Mouse (Mus musculus): ENCODE data around the gene Mthfr. TPM values are rescaled to one million over a fixed set of nuclear protein-coding genes. Genes with fewer than 3 reads are reported as not detected.
"Not testable (repeated sequence)": the region's sequence is repeated elsewhere in the genome, so short reads cannot be mapped to it uniquely, and the experiment has no call there.

Gene Mthfr
- polyA plus RNA-seq, 1 experiment from 2014 or later: 22.7 TPM

GRCm38 (mm10) chr4:148044113-148044512 is 5.2 kb downstream of the Mthfr start:
- Histone ChIP-seq H3K27me3 (ENCODE audit: control insufficient read depth, insufficient read depth, low read length) (no peaks in the 10 kb centered on the region), H3K9ac (ENCODE audit: low read length) (no peak overlapping the region), H3K27ac (ENCODE audit: low read depth, low read length) (no peak overlapping the region), H3K36me3 (ENCODE audit: control insufficient read depth, insufficient read depth, low read length) (peaks cover 12% of the 10 kb centered on the region), H3K9me3 (ENCODE audit: control insufficient read depth, low read length) (no peaks in the 10 kb centered on the region), H3K4me3 (ENCODE audit: low read depth, low read length) (no peak overlapping the region), H3K4me1 (ENCODE audit: control insufficient read depth, insufficient read depth, low read length) (peaks cover 14% of the 10 kb centered on the region), H3K4me2 (ENCODE audit: low read depth) (no peak overlapping the region)
- no peak for DNase-seq (ENCODE audit: low spot score)
- no peak for ATAC-seq (ENCODE audit: insufficient read depth, low FRiP score, low TSS enrichment)
- 95% methylated on average over 2 of the region's 2 CpGs for WGBS

GRCm38 (mm10) chr4:148046450-148047031 is 7.7 kb downstream of the Mthfr start:
- H3K36me3 ChIP-seq (ENCODE audit: control insufficient read depth, insufficient read depth, low read length): peaks cover 23% of the 10 kb centered on the region

GRCm38 (mm10) chr4:148050396-148050914 is 11.6 kb downstream of the Mthfr start:
- WGBS: 96% methylated on average over 3 of the region's 3 CpGs
- not testable (repeated sequence) for DNase-seq (ENCODE audit: low spot score); H3K27me3 ChIP-seq (ENCODE audit: control insufficient read depth, insufficient read depth, low read length); H3K4me2 ChIP-seq (ENCODE audit: low read depth); H3K9me3 ChIP-seq (ENCODE audit: control insufficient read depth, low read length); H3K9ac ChIP-seq (ENCODE audit: low read length); H3K27ac ChIP-seq (ENCODE audit: low read depth, low read length); H3K4me1 ChIP-seq (ENCODE audit: control insufficient read depth, insufficient read depth, low read length); H3K4me3 ChIP-seq (ENCODE audit: low read depth, low read length); ATAC-seq (ENCODE audit: insufficient read depth, low FRiP score, low TSS enrichment)
- H3K36me3 ChIP-seq (ENCODE audit: control insufficient read depth, insufficient read depth, low read length): peaks cover 38% of the 10 kb centered on the region

More at GRCm38 (mm10) chr4:148046450-148047031, 7.7 kb downstream of the Mthfr start:
- no peak overlapping the region for H3K9ac ChIP-seq (ENCODE audit: low read length)
- ATAC-seq (ENCODE audit: insufficient read depth, low FRiP score, low TSS enrichment) (no peak), DNase-seq (ENCODE audit: low spot score) (no peak)
- 84% methylated on average over 4 of the region's 4 CpGs for WGBS
- H3K27me3 ChIP-seq (ENCODE audit: control insufficient read depth, insufficient read depth, low read length): no peaks in the 10 kb centered on the region
- H3K4me3 ChIP-seq (ENCODE audit: low read depth, low read length): no peak overlapping the region
- H3K9me3 ChIP-seq (ENCODE audit: control insufficient read depth, low read length): no peaks in the 10 kb centered on the region
- no peak overlapping the region for H3K4me2 ChIP-seq (ENCODE audit: low read depth)
- peaks cover 6% of the 10 kb centered on the region for H3K4me1 ChIP-seq (ENCODE audit: control insufficient read depth, insufficient read depth, low read length)
- no peak overlapping the region for H3K27ac ChIP-seq (ENCODE audit: low read depth, low read length)

- H3K9ac ChIP-seq (ENCODE audit: low read length): no peak overlapping the region
- peaks cover 39% of the 10 kb centered on the region for H3K36me3 ChIP-seq (ENCODE audit: control insufficient read depth, insufficient read depth, low read length)
- no peak overlapping the region for H3K27ac ChIP-seq (ENCODE audit: low read depth, low read length)
- H3K4me1 ChIP-seq (ENCODE audit: control insufficient read depth, insufficient read depth, low read length): no peaks in the 10 kb centered on the region
- DNase-seq (ENCODE audit: low spot score) (no peak), ATAC-seq (ENCODE audit: insufficient read depth, low FRiP score, low TSS enrichment) (no peak)
- no peak overlapping the region for H3K4me2 ChIP-seq (ENCODE audit: low read depth)
- no peaks in the 10 kb centered on the region for H3K27me3 ChIP-seq (ENCODE audit: control insufficient read depth, insufficient read depth, low read length)
- WGBS: 92% methylated on average over 13 of the region's 13 CpGs
- H3K4me3 ChIP-seq (ENCODE audit: low read depth, low read length): no peak overlapping the region
- no peaks in the 10 kb centered on the region for H3K9me3 ChIP-seq (ENCODE audit: control insufficient read depth, low read length)
These were observed 12.3 kb downstream of the Mthfr start for GRCm38 (mm10) chr4:148051046-148051776.

- Histone ChIP-seq H3K9me3 (ENCODE audit: control insufficient read depth, low read length) (no peaks in the 10 kb centered on the region), H3K27ac (ENCODE audit: low read depth, low read length) (no peak overlapping the region), H3K4me2 (ENCODE audit: low read depth) (no peak overlapping the region), H3K9ac (ENCODE audit: low read length) (no peak overlapping the region), H3K27me3 (ENCODE audit: control insufficient read depth, insufficient read depth, low read length) (no peaks in the 10 kb centered on the region), H3K4me1 (ENCODE audit: control insufficient read depth, insufficient read depth, low read length) (no peaks in the 10 kb centered on the region), H3K4me3 (ENCODE audit: low read depth, low read length) (no peak overlapping the region), H3K36me3 (ENCODE audit: control insufficient read depth, insufficient read depth, low read length) (peaks cover 41% of the 10 kb centered on the region)
- ATAC-seq (ENCODE audit: insufficient read depth, low FRiP score, low TSS enrichment) (no peak), DNase-seq (ENCODE audit: low spot score) (no peak)
- WGBS: 87% methylated on average over 11 of the region's 11 CpGs
These were observed 13.0 kb downstream of the Mthfr start for GRCm38 (mm10) chr4:148051886-148052285.

- H3K9me3 ChIP-seq (ENCODE audit: control insufficient read depth, low read length): no peaks in the 10 kb centered on the region
- no peak overlapping the region for H3K9ac ChIP-seq (ENCODE audit: low read length)
- DNase-seq (ENCODE audit: low spot score) (no peak), ATAC-seq (ENCODE audit: insufficient read depth, low FRiP score, low TSS enrichment) (no peak)
- no peaks in the 10 kb centered on the region for H3K4me1 ChIP-seq (ENCODE audit: control insufficient read depth, insufficient read depth, low read length)
- no peak overlapping the region for H3K4me3 ChIP-seq (ENCODE audit: low read depth, low read length)
- WGBS: 82% methylated on average over 2 of the region's 2 CpGs
- H3K36me3 ChIP-seq (ENCODE audit: control insufficient read depth, insufficient read depth, low read length): peaks cover 44% of the 10 kb centered on the region
- no peak overlapping the region for H3K4me2 ChIP-seq (ENCODE audit: low read depth)
- H3K27ac ChIP-seq (ENCODE audit: low read depth, low read length): no peak overlapping the region
- H3K27me3 ChIP-seq (ENCODE audit: control insufficient read depth, insufficient read depth, low read length): no peaks in the 10 kb centered on the region
These were observed 14.1 kb downstream of the Mthfr start for GRCm38 (mm10) chr4:148052976-148053375.

- Histone ChIP-seq H3K4me1 (ENCODE audit: control insufficient read depth, insufficient read depth, low read length) (no peaks in the 10 kb centered on the region), H3K27me3 (ENCODE audit: control insufficient read depth, insufficient read depth, low read length) (no peaks in the 10 kb centered on the region), H3K9ac (ENCODE audit: low read length) (no peak overlapping the region), H3K27ac (ENCODE audit: low read depth, low read length) (no peak overlapping the region), H3K9me3 (ENCODE audit: control insufficient read depth, low read length) (no peaks in the 10 kb centered on the region), H3K36me3 (ENCODE audit: control insufficient read depth, insufficient read depth, low read length) (peaks cover 43% of the 10 kb centered on the region), H3K4me2 (ENCODE audit: low read depth) (no peak overlapping the region), H3K4me3 (ENCODE audit: low read depth, low read length) (no peak overlapping the region)
- ATAC-seq (ENCODE audit: insufficient read depth, low FRiP score, low TSS enrichment) (no peak), DNase-seq (ENCODE audit: low spot score) (no peak)
- WGBS: 93% methylated on average over 12 of the region's 12 CpGs
These were observed 14.6 kb downstream of the Mthfr start for GRCm38 (mm10) chr4:148053417-148053920.

- Histone ChIP-seq H3K4me3 (ENCODE audit: low read depth, low read length) (no peak overlapping the region), H3K4me1 (ENCODE audit: control insufficient read depth, insufficient read depth, low read length) (no peaks in the 10 kb centered on the region), H3K36me3 (ENCODE audit: control insufficient read depth, insufficient read depth, low read length) (peaks cover 37% of the 10 kb centered on the region), H3K27ac (ENCODE audit: low read depth, low read length) (no peak overlapping the region), H3K9ac (ENCODE audit: low read length) (no peak overlapping the region), H3K4me2 (ENCODE audit: low read depth) (no peak overlapping the region), H3K27me3 (ENCODE audit: control insufficient read depth, insufficient read depth, low read length) (no peaks in the 10 kb centered on the region), H3K9me3 (ENCODE audit: control insufficient read depth, low read length) (no peaks in the 10 kb centered on the region)
- WGBS: 91% methylated on average over 21 of the region's 21 CpGs
- ATAC-seq (ENCODE audit: insufficient read depth, low FRiP score, low TSS enrichment) (no peak), DNase-seq (ENCODE audit: low spot score) (no peak)
These were observed 16.3 kb downstream of the Mthfr start for GRCm38 (mm10) chr4:148054961-148055695.

All from neural tube, embryonic 11.5 days (tissue).